Mouse (Mus musculus): Measurements from ENCODE around the gene Calm4. TPM values are rescaled to one million over a fixed set of nuclear protein-coding genes. Genes with fewer than 3 reads are reported as not detected.
"Not testable (repeated sequence)": the region's sequence is repeated elsewhere in the genome, so short reads cannot be mapped to it uniquely, and the experiment has no call there.

The Calm4 gene
- polyA plus RNA-seq, 1 experiment from 2014 or later, result not detected

GRCm38 (mm10) chr13:3840662-3841061 lies 3.1 kb downstream of the Calm4 start:
- not testable (repeated sequence) for H3K4me1 ChIP-seq (replicated peaks; ENCODE audit: control insufficient read depth, insufficient read depth, low read length); H3K4me2 ChIP-seq (ENCODE audit: low read depth, low read length); H3K9ac ChIP-seq (ENCODE audit: low read length); ATAC-seq (ENCODE audit: low read depth); H3K27ac ChIP-seq (ENCODE audit: low read length); H3K9me3 ChIP-seq (ENCODE audit: control insufficient read depth, low read length); H3K36me3 ChIP-seq (ENCODE audit: control insufficient read depth, insufficient read depth, low read length); H3K27me3 ChIP-seq (ENCODE audit: control insufficient read depth, insufficient read depth, low read depth, low read length); H3K4me3 ChIP-seq (ENCODE audit: low read length)

GRCm38 (mm10) chr13:3850330-3850729 lies 12.8 kb downstream of the Calm4 start:
- no peak overlapping the region for H3K4me2 ChIP-seq (ENCODE audit: low read depth, low read length)
- WGBS, result 50% methylated on average over 1 of the region's 1 CpGs
- ATAC-seq (ENCODE audit: low read depth), result no peak
- no peak overlapping the region for H3K4me3 ChIP-seq (ENCODE audit: low read length)
- H3K4me1 ChIP-seq (replicated peaks; ENCODE audit: control insufficient read depth, insufficient read depth, low read length), result no peaks in the 10 kb centered on the region
- H3K27ac ChIP-seq (ENCODE audit: low read length), result no peak overlapping the region
- H3K27me3 ChIP-seq (ENCODE audit: control insufficient read depth, insufficient read depth, low read depth, low read length), result no peaks in the 10 kb centered on the region
- H3K9me3 ChIP-seq (ENCODE audit: control insufficient read depth, low read length), result no peaks in the 10 kb centered on the region
- no peaks in the 10 kb centered on the region for H3K36me3 ChIP-seq (ENCODE audit: control insufficient read depth, insufficient read depth, low read length)
- H3K9ac ChIP-seq (ENCODE audit: low read length), result no peak overlapping the region

GRCm38 (mm10) chr13:3853648-3854333 lies 16.2 kb downstream of the Calm4 start, which contains the start of gene Calm5:
Gene Calm5 (plus strand): TSS chr13:3854173.
- not testable (repeated sequence) for ATAC-seq (ENCODE audit: low read depth)

DNA sequence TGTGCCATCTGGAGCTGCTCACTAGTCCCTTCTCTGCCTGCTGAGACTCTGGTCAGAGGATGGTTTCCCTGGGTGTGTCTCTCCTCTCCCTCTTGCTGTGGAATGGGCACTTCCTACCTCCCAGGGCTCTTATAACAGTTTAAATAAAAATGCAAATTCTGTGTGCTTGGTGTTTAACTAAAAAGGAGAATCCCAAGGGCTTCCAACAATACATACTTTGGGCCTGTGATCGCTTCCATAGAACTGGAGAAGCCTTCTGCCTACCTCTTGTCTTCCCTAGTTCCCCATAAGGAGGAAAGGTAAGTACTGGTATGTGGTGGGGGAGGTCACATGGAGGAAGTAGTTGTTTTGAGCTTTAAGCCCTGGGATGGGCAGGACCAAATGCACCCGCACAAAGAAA lies 17.3 kb downstream of the Calm4 start:
- Histone ChIP-seq H3K4me2 (ENCODE audit: low read depth, low read length) (no peak overlapping the region), H3K9me3 (ENCODE audit: control insufficient read depth, low read length) (no peaks in the 10 kb centered on the region), H3K27ac (ENCODE audit: low read length) (no peak overlapping the region), H3K9ac (ENCODE audit: low read length) (no peak overlapping the region), H3K4me1 (replicated peaks; ENCODE audit: control insufficient read depth, insufficient read depth, low read length) (no peaks in the 10 kb centered on the region), H3K36me3 (ENCODE audit: control insufficient read depth, insufficient read depth, low read length) (no peaks in the 10 kb centered on the region), H3K4me3 (ENCODE audit: low read length) (no peak overlapping the region), H3K27me3 (ENCODE audit: control insufficient read depth, insufficient read depth, low read depth, low read length) (no peaks in the 10 kb centered on the region)
- WGBS, result 68% methylated on average over 2 of the region's 2 CpGs
- ATAC-seq (ENCODE audit: low read depth), result no peak

More at GRCm38 (mm10) chr13:3853648-3854333, 16.2 kb downstream of the Calm4 start, which contains the start of gene Calm5:
- not testable (repeated sequence) for H3K27ac ChIP-seq (ENCODE audit: low read length); H3K4me1 ChIP-seq (replicated peaks; ENCODE audit: control insufficient read depth, insufficient read depth, low read length); H3K9me3 ChIP-seq (ENCODE audit: control insufficient read depth, low read length); H3K36me3 ChIP-seq (ENCODE audit: control insufficient read depth, insufficient read depth, low read length); H3K4me2 ChIP-seq (ENCODE audit: low read depth, low read length); H3K4me3 ChIP-seq (ENCODE audit: low read length); H3K27me3 ChIP-seq (ENCODE audit: control insufficient read depth, insufficient read depth, low read depth, low read length); H3K9ac ChIP-seq (ENCODE audit: low read length)
- WGBS, result 85% methylated on average over 3 of the region's 3 CpGs

GRCm38 (mm10) chr13:3856252-3856651 lies 18.7 kb downstream of the Calm4 start:
- H3K9ac ChIP-seq (ENCODE audit: low read length), result no peak overlapping the region
- H3K9me3 ChIP-seq (ENCODE audit: control insufficient read depth, low read length), result no peaks in the 10 kb centered on the region
- no peaks in the 10 kb centered on the region for H3K4me1 ChIP-seq (replicated peaks; ENCODE audit: control insufficient read depth, insufficient read depth, low read length)
- H3K27me3 ChIP-seq (ENCODE audit: control insufficient read depth, insufficient read depth, low read depth, low read length), result no peaks in the 10 kb centered on the region
- H3K27ac ChIP-seq (ENCODE audit: low read length), result no peak overlapping the region
- no peak overlapping the region for H3K4me3 ChIP-seq (ENCODE audit: low read length)
- 80% methylated on average over 1 of the region's 1 CpGs for WGBS
- ATAC-seq (ENCODE audit: low read depth), result no peak
- no peak overlapping the region for H3K4me2 ChIP-seq (ENCODE audit: low read depth, low read length)
- no peaks in the 10 kb centered on the region for H3K36me3 ChIP-seq (ENCODE audit: control insufficient read depth, insufficient read depth, low read length)

- ATAC-seq (ENCODE audit: low read depth), result no peak
- WGBS, result 82% methylated on average over 8 of the region's 8 CpGs
These were observed 23.7 kb downstream of the Calm4 start for GRCm38 (mm10) chr13:3861251-3861650.

DNA sequence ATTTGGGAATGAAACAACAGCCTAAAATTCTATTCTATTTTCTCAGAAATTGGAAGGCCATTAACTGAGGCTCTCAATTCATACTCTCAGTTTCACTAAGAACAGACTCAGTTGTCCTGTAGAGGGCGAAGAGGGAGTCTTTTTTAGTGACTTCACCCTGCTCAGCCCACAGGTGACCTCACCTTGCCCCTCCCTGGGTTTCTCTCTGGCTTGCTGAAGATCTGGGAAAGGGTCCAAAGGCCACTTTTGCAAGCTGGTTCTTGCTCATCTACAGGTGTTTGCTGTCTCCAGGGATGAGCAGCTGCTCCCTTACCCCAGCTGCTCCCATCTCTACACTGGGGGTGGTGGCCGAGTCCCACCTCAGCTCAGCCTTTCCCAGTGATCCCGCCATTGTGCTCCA lies 24.8 kb downstream of the Calm4 start:
- ATAC-seq (ENCODE audit: low read depth), result no peak
- Histone ChIP-seq H3K9me3 (ENCODE audit: control insufficient read depth, low read length) (no peaks in the 10 kb centered on the region), H3K27me3 (ENCODE audit: control insufficient read depth, insufficient read depth, low read depth, low read length) (no peaks in the 10 kb centered on the region), H3K4me2 (ENCODE audit: low read depth, low read length) (no peak overlapping the region), H3K27ac (ENCODE audit: low read length) (no peak overlapping the region), H3K4me3 (ENCODE audit: low read length) (no peak overlapping the region), H3K36me3 (ENCODE audit: control insufficient read depth, insufficient read depth, low read length) (no peaks in the 10 kb centered on the region), H3K9ac (ENCODE audit: low read length) (no peak overlapping the region), H3K4me1 (replicated peaks; ENCODE audit: control insufficient read depth, insufficient read depth, low read length) (no peaks in the 10 kb centered on the region)
- 78% methylated on average over 3 of the region's 3 CpGs for WGBS

More at GRCm38 (mm10) chr13:3861251-3861650, 23.7 kb downstream of the Calm4 start:
- Histone ChIP-seq H3K27me3 (ENCODE audit: control insufficient read depth, insufficient read depth, low read depth, low read length) (no peaks in the 10 kb centered on the region), H3K4me2 (ENCODE audit: low read depth, low read length) (no peak overlapping the region), H3K9me3 (ENCODE audit: control insufficient read depth, low read length) (no peaks in the 10 kb centered on the region), H3K27ac (ENCODE audit: low read length) (no peak overlapping the region), H3K9ac (ENCODE audit: low read length) (no peak overlapping the region), H3K36me3 (ENCODE audit: control insufficient read depth, insufficient read depth, low read length) (no peaks in the 10 kb centered on the region), H3K4me1 (replicated peaks; ENCODE audit: control insufficient read depth, insufficient read depth, low read length) (no peaks in the 10 kb centered on the region), H3K4me3 (ENCODE audit: low read length) (no peak overlapping the region)

- 80% methylated on average over 10 of the region's 10 CpGs for WGBS
These were observed 25.5 kb downstream of the Calm4 start for GRCm38 (mm10) chr13:3862922-3863580.

DNA sequence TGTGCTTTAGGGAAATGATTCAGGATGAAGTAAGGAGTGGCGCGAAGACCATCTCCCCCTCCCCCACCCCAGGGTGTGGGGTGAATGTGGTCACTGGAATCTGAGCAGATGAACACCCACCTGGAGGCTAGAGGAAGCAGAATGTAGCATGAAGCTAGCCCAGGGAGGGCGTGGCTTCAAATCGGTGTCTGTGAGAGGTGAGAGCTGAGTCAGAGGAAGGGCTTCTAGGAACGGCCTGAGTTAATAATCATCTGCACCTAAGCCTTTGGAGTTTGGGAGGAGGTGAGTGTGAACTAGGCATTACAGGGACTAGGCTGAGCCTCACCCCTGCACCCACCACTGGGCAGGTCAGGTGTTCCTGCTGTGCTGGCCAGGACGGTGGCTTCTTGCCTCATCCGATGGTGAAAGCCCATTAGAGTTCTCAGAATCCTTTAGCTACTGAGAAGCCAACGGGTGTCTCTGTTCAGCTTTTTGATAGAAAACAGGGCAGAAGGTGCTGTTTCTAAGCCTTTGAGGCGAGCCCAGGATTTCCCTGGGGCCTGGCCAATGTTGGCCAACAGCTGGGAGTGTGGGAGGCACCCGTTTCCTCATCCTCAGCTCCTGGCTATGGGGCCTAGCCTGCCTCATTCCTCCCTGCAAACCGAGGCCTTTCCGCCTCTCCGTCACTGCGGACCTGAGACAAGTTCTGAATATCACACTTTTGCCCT lies 28.2 kb downstream of the Calm4 start:
- no peak overlapping the region for H3K27ac ChIP-seq (ENCODE audit: low read length)
- 70% methylated on average over 14 of the region's 14 CpGs for WGBS
- H3K9ac ChIP-seq (ENCODE audit: low read length), result no peak overlapping the region
- H3K4me1 ChIP-seq (replicated peaks; ENCODE audit: control insufficient read depth, insufficient read depth, low read length), result no peaks in the 10 kb centered on the region
- H3K27me3 ChIP-seq (ENCODE audit: control insufficient read depth, insufficient read depth, low read depth, low read length), result no peaks in the 10 kb centered on the region
- ATAC-seq (ENCODE audit: low read depth), result no peak; the same call in 1 of the 2 replicates
- no peaks in the 10 kb centered on the region for H3K9me3 ChIP-seq (ENCODE audit: control insufficient read depth, low read length)
- no peak overlapping the region for H3K4me3 ChIP-seq (ENCODE audit: low read length)
- no peaks in the 10 kb centered on the region for H3K36me3 ChIP-seq (ENCODE audit: control insufficient read depth, insufficient read depth, low read length)
- no peak overlapping the region for H3K4me2 ChIP-seq (ENCODE audit: low read depth, low read length)

More at GRCm38 (mm10) chr13:3862922-3863580, 25.5 kb downstream of the Calm4 start:
- Histone ChIP-seq H3K9me3 (ENCODE audit: control insufficient read depth, low read length) (no peaks in the 10 kb centered on the region), H3K36me3 (ENCODE audit: control insufficient read depth, insufficient read depth, low read length) (no peaks in the 10 kb centered on the region), H3K9ac (ENCODE audit: low read length) (no peak overlapping the region), H3K27me3 (ENCODE audit: control insufficient read depth, insufficient read depth, low read depth, low read length) (no peaks in the 10 kb centered on the region), H3K4me2 (ENCODE audit: low read depth, low read length) (no peak overlapping the region), H3K4me1 (replicated peaks; ENCODE audit: control insufficient read depth, insufficient read depth, low read length) (no peaks in the 10 kb centered on the region), H3K27ac (ENCODE audit: low read length) (no peak overlapping the region), H3K4me3 (ENCODE audit: low read length) (no peak overlapping the region)
- ATAC-seq (ENCODE audit: low read depth), result no peak
